Mouse (Mus musculus) lung, postnatal 0 days (tissue): ENCODE measurements around the gene Olfr136. TPM values are rescaled to one million over a fixed set of nuclear protein-coding genes. Genes with fewer than 3 reads are reported as not detected.

Experiments used
- ATAC-seq: fragments of 200-750 bp; cut with Nextera tagmentation; 2 replicates; pipeline ENCODE4 v1.8.0; 2017; ENCODE audit warnings: moderate library complexity
- DNase-seq: peaks from one replicate; pipeline ENCODE4 v3.0.0-alpha.2; 2016; ENCODE audit warnings: low spot score
- H3K27ac ChIP-seq: fragments of 300-500 bp; sonication (generic); 2 replicates; pipeline ENCODE4 v1.5.1; 2014; ENCODE audit warnings: antibody characterized with exemption, mild to moderate bottlenecking, low read length, mixed read lengths
- H3K27me3 ChIP-seq: fragments of 300-500 bp; sonication (generic); replicated peaks from 2 replicates; pipeline ENCODE4 v1.6.1; 2014; ENCODE audit warnings: low read length, mixed read lengths; ENCODE audit not compliant: insufficient read depth
- H3K36me3 ChIP-seq: fragments of 300-500 bp; sonication (generic); 2 replicates; pipeline ENCODE4 v1.6.1; 2014; ENCODE audit warnings: low read length, mixed read lengths; ENCODE audit not compliant: insufficient read depth
- H3K4me1 ChIP-seq: fragments of 300-500 bp; sonication (generic); 2 replicates; pipeline ENCODE4 v1.6.1; 2014; ENCODE audit warnings: antibody characterized with exemption, low read depth, low read length, mixed read lengths; ENCODE audit not compliant: insufficient read depth
- H3K4me2 ChIP-seq: fragments of 300-500 bp; sonication (generic); replicated peaks from 2 replicates; pipeline ENCODE4 v1.6.1; 2014; ENCODE audit warnings: low read depth, mild to moderate bottlenecking, low read length, moderate library complexity, mixed read lengths
- H3K4me3 ChIP-seq: fragments of 300-500 bp; sonication (generic); 2 replicates; pipeline ENCODE4 v1.5.1; 2014; ENCODE audit warnings: low read depth, low read length
- H3K9ac ChIP-seq: fragments of 300-500 bp; sonication (generic); replicated peaks from 2 replicates; pipeline ENCODE4 v1.6.1; 2014; ENCODE audit warnings: low read depth, mild to moderate bottlenecking
- H3K9me3 ChIP-seq: fragments of 300-500 bp; sonication (generic); 2 replicates; pipeline ENCODE4 v1.6.1; 2016; ENCODE audit warnings: low read length, mixed read lengths
- CTCF ChIP-seq: IDR thresholded peaks from 2 replicates; pipeline ENCODE4 v1.5.1; 2016; ENCODE audit warnings: antibody characterized with exemption, mild to moderate bottlenecking
- EP300 ChIP-seq: IDR thresholded peaks from 2 replicates; pipeline ENCODE4 v1.6.1; 2016; ENCODE audit warnings: antibody characterized with exemption, mild to moderate bottlenecking, control low read depth
- polyA plus RNA-seq: library from polyadenylated mRNA; unstranded; fragments of >200 nt; fragmentation: Nextera tagmentation; extraction: Ambion mirVana; gene quantifications from 2 replicates; pipeline ENCODE4 v1.2.1, GENCODE M21; 2015

The Olfr136 gene
- not detected in 2 replicates for polyA plus RNA-seq

DNA sequence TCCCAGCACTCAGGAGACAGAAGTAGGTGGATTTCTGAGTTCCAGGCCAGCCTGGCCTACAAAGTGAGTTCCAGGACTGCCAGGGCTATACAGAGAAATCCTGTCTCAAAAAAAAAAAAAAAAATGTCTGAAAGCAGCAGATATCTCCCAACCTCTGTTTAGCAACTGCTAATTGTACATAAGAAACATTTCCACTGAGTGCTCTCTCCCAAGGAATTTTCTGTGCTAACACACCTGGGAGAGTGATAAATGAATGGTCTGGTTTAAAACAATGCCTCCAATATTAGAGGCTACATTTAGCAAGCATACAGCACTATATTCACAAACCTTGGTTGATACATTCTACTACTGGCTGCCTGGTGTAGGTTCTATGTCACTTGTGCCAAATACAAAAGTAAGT, at the start of gene Olfr136:
TSS of gene Olfr136 (plus strand) at position 301 of the 400 bp plus-strand sequence.
- Histone ChIP-seq H3K9ac (no peak within 1 kb of the TSS), H3K27ac (no peak within 1 kb of the TSS), H3K4me2 (no peak within 1 kb of the TSS), H3K4me3 (no peak within 1 kb of the TSS), H3K36me3 (no peaks in the 10 kb centered on the region), H3K27me3 (no peaks in the 10 kb centered on the region), H3K9me3 (no peaks in the 10 kb centered on the region), H3K4me1 (no peaks in the 10 kb centered on the region)
- no peak for DNase-seq
- TF ChIP-seq EP300 (no peak), CTCF (no peak)
- ATAC-seq, result no peak

DNA sequence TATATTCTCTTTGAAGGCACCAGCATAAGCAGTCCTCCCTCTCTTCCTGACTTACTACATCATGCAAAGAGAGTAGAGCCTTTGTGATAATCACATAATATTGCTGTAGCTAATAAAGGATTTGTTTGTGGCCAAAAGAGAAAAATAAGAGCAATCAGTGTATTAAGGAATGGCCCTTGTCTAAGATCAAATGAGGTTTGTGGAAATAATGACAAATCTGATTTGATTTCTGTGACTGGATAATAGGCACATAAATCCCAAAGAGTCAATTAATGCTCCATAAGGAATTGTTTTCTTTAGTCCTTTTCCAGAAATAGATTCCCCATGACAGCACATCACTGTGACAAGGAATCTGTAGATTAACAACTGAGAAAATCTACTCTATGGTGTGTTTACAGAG, 22.2 kb upstream of the Olfr136 start, which contains the start of gene Olfr137:
TSS of gene Olfr137 (minus strand) at position 101 of the 400 bp plus-strand sequence.
- Histone ChIP-seq H3K4me1 (no peaks in the 10 kb centered on the region), H3K27me3 (no peaks in the 10 kb centered on the region), H3K27ac (no peak within 1 kb of the TSS), H3K4me3 (no peak within 1 kb of the TSS), H3K4me2 (no peak within 1 kb of the TSS), H3K9me3 (no peaks in the 10 kb centered on the region; the same call in 1 of the 2 replicates), H3K36me3 (no peaks in the 10 kb centered on the region), H3K9ac (no peak within 1 kb of the TSS)
- TF ChIP-seq EP300 (no peak), CTCF (no peak)
- ATAC-seq, result no peak
- no peak for DNase-seq

Other genes with a start within 250 kb of the Olfr136 start
- not detected in 2 replicates for gene Olfr131, start 241.1 kb upstream of the Olfr136 start, polyA plus RNA-seq
- not detected in 2 replicates for gene Olfr132, start 195.3 kb upstream of the Olfr136 start, polyA plus RNA-seq
- gene Olfr133, start 184.6 kb upstream of the Olfr136 start, polyA plus RNA-seq, result not detected in 2 replicates
- gene Olfr134, start 158.4 kb upstream of the Olfr136 start, polyA plus RNA-seq, result not detected in 2 replicates
- gene Olfr135, start 125.5 kb upstream of the Olfr136 start, polyA plus RNA-seq, result not detected in 2 replicates
- gene Olfr138, start 68.8 kb upstream of the Olfr136 start, polyA plus RNA-seq, result not detected in 2 replicates
- gene Olfr137, start 22.3 kb upstream of the Olfr136 start, polyA plus RNA-seq, result not detected in 2 replicates
- not detected in 2 replicates for gene Esp36, start 90.4 kb downstream of the Olfr136 start, polyA plus RNA-seq
- not detected in 2 replicates for gene Esp34, start 224.4 kb downstream of the Olfr136 start, polyA plus RNA-seq